Mouse (Mus musculus) intestine, embryonic 15.5 days (tissue): ENCODE results near the gene Eef1a2. TPM values are rescaled to one million over a fixed set of nuclear protein-coding genes. Genes with fewer than 3 reads are reported as not detected.

Source experiments
- ATAC-seq: fragments of 200-750 bp; cut with Nextera tagmentation; 2 replicates; pipeline ENCODE4 v1.8.0; 2017; ENCODE audit warnings: moderate TSS enrichment, moderate library complexity
- H3K27ac ChIP-seq: fragments of 300-500 bp; sonication (generic); 2 replicates; pipeline ENCODE4 v1.5.1; 2015; ENCODE audit warnings: mild to moderate bottlenecking, inconsistent platforms
- H3K27me3 ChIP-seq: fragments of 300-500 bp; sonication (generic); replicated peaks from 2 replicates; pipeline ENCODE4 v1.6.1; 2015; ENCODE audit warnings: inconsistent platforms
- H3K36me3 ChIP-seq: fragments of 300-500 bp; sonication (generic); 2 replicates; pipeline ENCODE4 v1.6.1; 2015; ENCODE audit warnings: inconsistent platforms
- H3K4me1 ChIP-seq: fragments of 300-500 bp; sonication (generic); replicated peaks from 2 replicates; pipeline ENCODE4 v1.6.1; 2015; ENCODE audit warnings: inconsistent platforms
- H3K4me2 ChIP-seq: fragments of 300-500 bp; sonication (generic); replicated peaks from 2 replicates; pipeline ENCODE4 v1.6.1; 2015; ENCODE audit warnings: mild to moderate bottlenecking, inconsistent platforms
- H3K4me3 ChIP-seq: fragments of 300-500 bp; sonication (generic); replicated peaks from 2 replicates; pipeline ENCODE4 v1.5.1; 2015; ENCODE audit warnings: inconsistent platforms
- H3K9ac ChIP-seq: fragments of 300-500 bp; sonication (generic); 2 replicates; pipeline ENCODE4 v1.6.1; 2015; ENCODE audit warnings: inconsistent platforms
- H3K9me3 ChIP-seq: fragments of 300-500 bp; sonication (generic); 2 replicates; pipeline ENCODE4 v1.6.1; 2016; ENCODE audit warnings: inconsistent platforms
- WGBS: fragments of 180-500 bp; shearing (Covaris S2); methylation state at CpG from one replicate; pipeline ENCODE4 v1.1.7; 2015; 5-methylcytosine and 5-hydroxymethylcytosine counted together
- polyA plus RNA-seq: library from polyadenylated mRNA; unstranded; fragments of >200 nt; fragmentation: Nextera tagmentation; extraction: Ambion mirVana; gene quantifications from 2 replicates; pipeline ENCODE4 v1.2.1, GENCODE M21; 2015

The Eef1a2 gene
- polyA plus RNA-seq, 1 experiment from 2014 or later: 0.26 TPM

DNA sequence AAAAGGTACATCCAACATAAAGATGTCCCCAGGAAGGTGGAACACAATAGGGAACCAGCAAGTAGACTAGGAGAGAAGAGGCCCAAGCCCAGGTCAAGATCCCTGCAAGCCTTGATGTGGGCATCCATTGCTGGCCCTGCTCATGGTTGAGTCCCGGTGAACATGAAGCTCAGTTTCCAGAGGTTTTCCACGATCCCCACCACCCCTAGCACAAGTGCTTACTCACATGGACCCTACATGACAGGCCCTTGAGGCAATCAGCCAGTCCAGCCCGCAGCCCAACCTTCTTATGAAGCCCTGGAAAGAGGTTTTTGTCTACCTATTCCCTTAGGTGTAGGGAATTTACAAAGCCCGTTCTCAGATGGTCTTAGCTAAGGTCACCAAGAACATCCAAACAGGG lies 366 bp upstream of the Eef1a2 start:
- Histone ChIP-seq H3K27ac (no peak overlapping the region), H3K4me1 (0 out of 2 replicates have a peak, but pooled peaks cover 2% of the 10 kb centered on the region), H3K36me3 (no peaks in the 10 kb centered on the region), H3K9me3 (no peaks in the 10 kb centered on the region), H3K9ac (no peak overlapping the region), H3K27me3 (peaks cover 58% of the 10 kb centered on the region), H3K4me3 (no peak overlapping the region), H3K4me2 (no peak overlapping the region)
- WGBS: 72% methylated on average over 4 of the region's 4 CpGs
- ATAC-seq: no peak

DNA sequence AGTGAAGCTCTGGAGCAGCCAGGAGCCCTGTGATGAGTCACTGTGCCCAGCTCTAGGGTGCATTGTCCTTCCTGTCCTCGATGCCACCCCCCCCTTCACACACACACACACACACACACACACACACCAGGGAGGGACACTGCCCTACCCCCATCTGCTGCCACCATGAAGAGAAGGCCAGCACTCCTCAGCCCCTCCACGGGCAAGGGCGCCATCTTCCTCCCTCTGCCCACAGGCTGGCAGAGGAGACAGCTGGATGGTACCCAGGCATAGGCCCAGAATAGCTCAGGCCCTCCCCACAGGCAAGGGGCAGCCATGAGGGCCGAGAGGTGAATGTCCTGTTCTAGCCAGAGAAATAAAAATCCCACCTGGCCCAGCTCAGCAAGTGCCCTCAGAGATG lies 1.0 kb downstream of the Eef1a2 start:
- Histone ChIP-seq H3K9me3 (no peaks in the 10 kb centered on the region), H3K9ac (no peak overlapping the region), H3K27ac (no peak overlapping the region), H3K4me2 (no peak overlapping the region), H3K36me3 (no peaks in the 10 kb centered on the region), H3K4me1 (0 out of 2 replicates have a peak, but pooled peaks cover 2% of the 10 kb centered on the region), H3K27me3 (peaks cover 63% of the 10 kb centered on the region), H3K4me3 (no peak overlapping the region)
- WGBS: 67% methylated on average over 4 of the region's 4 CpGs
- no peak for ATAC-seq

DNA sequence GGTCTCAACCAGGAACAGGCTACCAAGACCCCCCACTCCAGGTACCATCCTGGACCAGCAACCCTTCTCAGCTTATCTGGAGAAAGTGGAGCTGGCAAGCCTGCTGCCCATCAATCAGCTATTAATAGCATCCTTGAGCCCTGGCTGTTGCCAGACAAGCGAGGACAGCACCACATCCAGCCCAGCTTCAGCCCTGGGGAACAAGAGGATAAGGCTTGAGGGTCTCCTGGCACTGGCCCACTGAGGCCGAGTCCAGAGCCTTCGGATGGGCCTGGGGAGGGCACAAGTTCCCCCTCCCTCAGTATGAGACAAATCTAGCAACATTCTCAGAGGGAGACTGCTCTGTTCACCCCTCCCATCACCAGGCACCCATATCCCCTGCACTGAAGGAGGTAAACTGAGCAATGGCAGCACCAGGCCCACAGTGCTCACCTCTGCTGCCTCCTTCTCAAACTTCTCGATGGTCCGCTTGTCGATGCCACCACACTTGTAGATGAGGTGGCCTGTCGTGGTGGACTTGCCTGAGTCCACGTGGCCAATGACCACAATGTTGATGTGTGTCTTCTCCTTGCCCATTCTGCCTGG lies 1.9 kb downstream of the Eef1a2 start:
- Histone ChIP-seq H3K9ac (no peak overlapping the region), H3K4me3 (no peak overlapping the region), H3K4me2 (no peak overlapping the region), H3K27ac (no peak overlapping the region), H3K4me1 (0 out of 2 replicates have a peak, but pooled peaks cover 2% of the 10 kb centered on the region), H3K9me3 (no peaks in the 10 kb centered on the region), H3K36me3 (no peaks in the 10 kb centered on the region), H3K27me3 (peaks cover 71% of the 10 kb centered on the region)
- WGBS: 81% methylated on average over 8 of the region's 8 CpGs
- no peak for ATAC-seq

DNA sequence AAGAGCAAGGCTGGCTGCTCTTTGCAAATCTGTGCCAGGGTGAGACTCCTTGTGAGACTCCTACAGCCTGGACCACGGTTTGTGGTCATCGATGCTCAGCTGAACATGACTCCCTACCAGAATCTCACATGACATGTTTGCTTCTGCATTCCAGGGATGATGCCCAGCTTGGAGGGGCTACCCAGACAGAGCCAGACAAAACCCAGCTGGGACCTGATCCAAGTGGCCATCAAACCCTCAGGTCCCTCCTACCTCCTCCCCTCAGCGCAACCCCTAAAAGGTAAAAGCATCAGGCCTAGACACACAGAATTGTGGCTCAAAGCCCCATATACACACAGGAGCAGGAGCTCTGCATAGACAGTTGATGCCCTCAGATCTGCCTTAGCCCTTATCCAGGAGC lies 2.5 kb downstream of the Eef1a2 start:
- H3K4me1 ChIP-seq: 0 out of 2 replicates have a peak, but pooled peaks cover 2% of the 10 kb centered on the region
- no peak for ATAC-seq
- no peaks in the 10 kb centered on the region for H3K36me3 ChIP-seq
- WGBS: 90% methylated on average over 3 of the region's 3 CpGs
- no peak overlapping the region for H3K4me3 ChIP-seq
- H3K9ac ChIP-seq: no peak overlapping the region
- no peak overlapping the region for H3K4me2 ChIP-seq
- H3K27me3 ChIP-seq: peaks cover 77% of the 10 kb centered on the region
- H3K9me3 ChIP-seq: no peaks in the 10 kb centered on the region
- H3K27ac ChIP-seq: no peak overlapping the region

DNA sequence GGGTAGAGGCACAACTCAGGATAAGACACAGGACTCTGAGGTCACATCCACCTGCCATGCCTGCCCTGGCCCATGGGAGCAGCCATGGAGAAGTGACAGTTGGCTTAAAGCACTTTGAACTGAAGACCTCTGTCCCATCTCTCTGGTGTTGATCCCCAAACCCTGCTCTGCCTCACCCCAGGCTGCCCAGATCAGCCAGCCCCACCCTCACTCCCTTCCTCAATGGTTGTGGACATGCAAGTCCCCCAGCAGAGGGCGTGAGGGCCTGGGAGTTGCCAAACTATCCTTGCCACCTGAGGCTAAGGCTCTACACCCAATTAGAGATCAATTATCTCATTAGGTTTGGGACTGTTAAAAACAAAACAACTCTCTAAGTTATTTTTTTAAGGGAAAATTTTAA lies 3.0 kb downstream of the Eef1a2 start:
- Histone ChIP-seq H3K4me3 (no peak overlapping the region), H3K27ac (no peak overlapping the region), H3K27me3 (peaks cover 78% of the 10 kb centered on the region), H3K36me3 (no peaks in the 10 kb centered on the region), H3K9me3 (no peaks in the 10 kb centered on the region), H3K4me2 (no peak overlapping the region), H3K9ac (no peak overlapping the region), H3K4me1 (0 out of 2 replicates have a peak, but pooled peaks cover 2% of the 10 kb centered on the region)
- 3% methylated on average over 1 of the region's 1 CpGs for WGBS
- no peak for ATAC-seq

DNA sequence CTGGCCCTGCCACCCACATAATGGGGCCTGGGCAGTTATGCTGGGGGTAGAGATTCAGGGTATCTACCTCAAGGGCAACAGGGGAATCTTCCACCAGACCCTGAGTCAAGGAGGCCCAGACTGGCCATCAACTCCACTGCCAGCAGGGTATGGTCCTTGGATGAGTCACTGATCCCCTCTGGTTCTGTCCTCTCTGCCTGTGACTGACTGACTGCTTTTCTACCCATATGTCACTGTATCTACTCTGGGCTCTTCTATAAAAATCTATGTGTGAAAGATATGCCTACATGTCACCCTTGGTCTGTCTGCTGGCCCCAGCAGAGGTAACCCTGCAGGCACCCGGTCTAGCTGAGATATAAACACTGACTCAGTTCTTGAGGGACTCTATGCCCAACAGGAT lies 3.7 kb downstream of the Eef1a2 start:
- Histone ChIP-seq H3K27ac (no peak overlapping the region), H3K36me3 (no peaks in the 10 kb centered on the region), H3K4me3 (no peak overlapping the region), H3K27me3 (peaks cover 77% of the 10 kb centered on the region), H3K4me1 (0 out of 2 replicates have a peak, but pooled peaks cover 2% of the 10 kb centered on the region), H3K9ac (no peak overlapping the region), H3K9me3 (no peaks in the 10 kb centered on the region), H3K4me2 (no peak overlapping the region)
- no peak for ATAC-seq
- 87% methylated on average over 1 of the region's 1 CpGs for WGBS

DNA sequence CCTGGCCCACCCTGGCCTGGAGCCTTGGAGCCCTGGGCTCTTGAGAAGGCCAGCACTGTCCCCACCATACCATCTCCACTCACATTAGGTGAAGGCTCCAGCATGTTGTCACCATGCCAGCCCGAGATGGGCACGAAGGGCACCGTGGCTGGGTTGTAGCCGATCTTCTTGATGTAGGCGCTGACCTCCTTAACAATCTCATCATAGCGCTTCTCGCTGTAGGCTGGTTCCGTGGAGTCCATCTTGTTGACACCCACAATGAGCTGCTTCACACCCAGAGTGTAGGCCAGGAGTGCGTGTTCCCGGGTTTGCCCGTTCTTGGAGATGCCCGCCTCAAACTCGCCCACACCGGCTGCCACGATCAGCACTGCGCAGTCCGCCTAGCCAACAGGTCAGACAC lies 4.1 kb downstream of the Eef1a2 start:
- no peak overlapping the region for H3K9ac ChIP-seq
- 93% methylated on average over 17 of the region's 17 CpGs for WGBS
- no peaks in the 10 kb centered on the region for H3K9me3 ChIP-seq
- no peak overlapping the region for H3K4me2 ChIP-seq
- H3K27ac ChIP-seq: no peak overlapping the region
- H3K4me3 ChIP-seq: no peak overlapping the region
- H3K27me3 ChIP-seq: peaks cover 76% of the 10 kb centered on the region
- peaks cover 2% of the 10 kb centered on the region; the same call in 1 of the 2 replicates for H3K4me1 ChIP-seq
- ATAC-seq: no peak
- H3K36me3 ChIP-seq: no peaks in the 10 kb centered on the region

DNA sequence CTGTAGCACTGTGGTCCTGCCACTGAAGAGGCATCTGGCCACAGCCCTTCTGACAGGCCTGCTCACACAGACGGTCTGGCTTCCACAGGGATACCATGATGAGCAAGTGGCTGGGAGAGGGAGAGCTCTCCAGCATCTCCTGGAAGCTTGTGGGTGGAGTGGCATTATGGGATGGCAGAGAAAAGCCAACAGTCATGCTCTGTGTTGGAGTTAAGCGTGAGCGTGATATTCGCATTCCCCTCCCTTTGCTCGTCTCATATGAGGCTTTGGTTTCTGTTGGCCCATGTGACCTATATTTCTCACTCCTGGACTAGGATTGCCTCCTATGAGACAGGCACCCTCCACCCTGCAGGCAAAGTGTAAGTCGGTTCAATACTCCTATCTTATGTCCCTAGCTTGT lies 6.5 kb downstream of the Eef1a2 start:
- Histone ChIP-seq H3K4me3 (no peak overlapping the region), H3K4me1 (no peaks in the 10 kb centered on the region; the same call in 1 of the 2 replicates), H3K27me3 (peaks cover 66% of the 10 kb centered on the region), H3K36me3 (no peaks in the 10 kb centered on the region), H3K27ac (no peak overlapping the region), H3K9me3 (no peaks in the 10 kb centered on the region), H3K9ac (no peak overlapping the region), H3K4me2 (no peak overlapping the region)
- no peak for ATAC-seq
- WGBS: 61% methylated on average over 6 of the region's 6 CpGs

DNA sequence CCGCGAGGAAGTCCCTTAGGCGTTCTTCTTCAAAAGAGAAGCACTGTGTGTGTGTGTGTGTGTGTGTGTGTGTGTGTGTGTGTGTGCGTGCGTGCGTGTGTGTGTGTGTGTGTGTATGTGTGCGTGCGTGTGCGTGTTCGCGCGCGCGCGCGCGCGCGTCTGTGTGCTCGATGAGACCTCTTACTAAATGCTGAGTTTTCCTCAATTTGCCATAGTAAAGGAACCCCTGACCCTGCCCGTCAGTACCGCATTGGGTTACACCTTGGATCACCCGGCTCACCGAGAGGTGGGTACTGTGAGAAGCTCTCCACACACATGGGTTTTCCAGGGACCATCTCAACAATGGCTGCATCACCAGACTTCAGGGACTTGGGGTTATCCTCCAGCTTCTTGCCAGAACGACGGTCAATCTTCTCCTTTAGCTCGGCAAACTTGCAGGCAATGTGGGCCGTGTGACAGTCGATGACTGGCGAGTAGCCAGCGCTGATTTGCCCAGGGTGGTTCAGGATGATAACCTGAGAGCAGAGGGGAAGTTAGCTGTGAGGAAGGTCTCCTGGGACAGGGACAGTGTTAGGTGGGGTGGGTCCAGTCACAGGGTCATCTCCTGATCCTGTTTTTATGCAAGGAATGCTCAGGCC lies 8.4 kb downstream of the Eef1a2 start:
- H3K4me1 ChIP-seq: no peaks in the 10 kb centered on the region; the same call in 1 of the 2 replicates
- H3K27ac ChIP-seq: no peak overlapping the region
- H3K9me3 ChIP-seq: no peaks in the 10 kb centered on the region
- peak overlapping the region; percentile 37 for H3K4me3 ChIP-seq
- peak overlapping the region; percentile 90 for H3K4me2 ChIP-seq
- 16% methylated on average over 24 of the region's 31 CpGs for WGBS
- H3K36me3 ChIP-seq: no peaks in the 10 kb centered on the region
- H3K27me3 ChIP-seq: peaks cover 56% of the 10 kb centered on the region
- no peak overlapping the region for H3K9ac ChIP-seq
- ATAC-seq: no peak

DNA sequence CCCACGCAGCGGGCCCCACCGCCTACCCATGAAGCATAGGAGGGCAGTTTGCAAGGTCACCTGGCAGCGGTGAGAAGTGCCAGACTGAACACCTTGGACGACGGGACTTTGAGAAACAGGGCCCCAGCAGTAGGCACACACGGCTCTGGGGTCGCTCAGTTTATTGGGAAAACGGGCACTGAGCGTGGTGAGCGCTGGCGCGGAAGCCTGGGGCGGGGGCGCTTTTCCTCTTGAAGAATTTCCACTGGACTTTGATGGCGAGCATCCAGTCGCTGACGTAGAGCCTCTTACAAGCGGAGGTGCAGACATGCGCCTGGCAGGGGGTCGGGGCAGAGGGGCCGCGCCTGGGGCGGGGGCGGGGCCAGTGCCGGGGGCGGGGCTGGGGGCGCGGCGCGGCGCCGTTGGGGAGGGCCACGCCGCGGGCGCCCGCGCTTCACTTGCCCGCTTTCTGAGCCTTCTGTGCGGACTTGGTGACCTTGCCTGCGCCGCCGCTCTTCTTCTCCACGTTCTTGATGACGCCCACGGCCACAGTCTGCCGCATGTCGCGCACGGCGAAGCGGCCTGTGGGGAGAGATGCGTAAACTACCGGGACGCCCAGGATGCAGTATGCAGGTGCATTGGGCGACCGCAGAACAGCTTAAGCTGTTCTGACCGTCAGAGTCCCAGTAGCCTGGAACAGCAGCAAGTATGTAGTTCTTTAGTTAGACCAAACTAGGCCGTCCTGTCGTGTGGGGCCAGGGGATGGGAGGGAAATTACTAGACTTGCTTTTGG lies 9.1 kb downstream of the Eef1a2 start:
- Histone ChIP-seq H3K9me3 (no peaks in the 10 kb centered on the region), H3K9ac (no peak overlapping the region; the same call in 1 of the 2 replicates), H3K27ac (no peak overlapping the region), H3K4me3 (peak overlapping the region; percentile 37), H3K27me3 (peaks cover 51% of the 10 kb centered on the region), H3K4me1 (no peaks in the 10 kb centered on the region; the same call in 1 of the 2 replicates), H3K36me3 (no peaks in the 10 kb centered on the region), H3K4me2 (peak overlapping the region; percentile 90)
- WGBS: 1% methylated on average over 44 of the region's 61 CpGs
- ATAC-seq: peak; percentile 71; the same call in 1 of the 2 replicates

DNA sequence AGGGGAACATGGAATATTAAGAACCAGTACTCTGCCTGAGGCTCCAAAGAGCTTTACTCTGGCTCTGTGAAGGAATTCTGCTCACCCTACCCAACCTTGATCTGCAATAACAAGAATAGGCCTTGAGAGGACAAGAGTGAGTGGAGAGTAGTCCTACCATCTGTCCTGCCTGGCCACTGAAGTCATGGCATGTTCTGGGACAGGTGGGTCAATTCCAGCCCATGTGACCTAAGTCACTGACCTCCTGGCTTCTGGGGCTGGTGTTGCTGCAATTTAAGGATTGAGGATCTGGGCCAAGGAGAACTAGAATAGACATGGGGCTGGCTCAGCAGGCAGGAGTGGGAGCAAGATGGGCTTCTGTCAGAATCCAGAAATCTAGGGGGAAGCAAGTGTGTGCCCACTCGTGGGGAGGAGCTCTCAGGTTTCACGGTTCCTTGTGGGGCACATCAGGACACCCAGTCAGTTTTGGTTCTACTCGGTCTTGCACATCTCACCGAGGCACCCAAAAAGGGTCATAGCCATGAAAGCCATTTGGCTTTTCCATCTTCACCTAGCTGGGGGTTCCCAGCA lies 9.8 kb downstream of the Eef1a2 start:
- H3K4me3 ChIP-seq: no peak overlapping the region
- ATAC-seq: no peak
- H3K4me1 ChIP-seq: no peaks in the 10 kb centered on the region; the same call in 1 of the 2 replicates
- H3K9ac ChIP-seq: no peak overlapping the region
- H3K27ac ChIP-seq: no peak overlapping the region
- H3K36me3 ChIP-seq: no peaks in the 10 kb centered on the region
- peaks cover 48% of the 10 kb centered on the region for H3K27me3 ChIP-seq
- no peaks in the 10 kb centered on the region for H3K9me3 ChIP-seq
- 55% methylated on average over 4 of the region's 4 CpGs for WGBS
- H3K4me2 ChIP-seq: peak overlapping the region; percentile 90

DNA sequence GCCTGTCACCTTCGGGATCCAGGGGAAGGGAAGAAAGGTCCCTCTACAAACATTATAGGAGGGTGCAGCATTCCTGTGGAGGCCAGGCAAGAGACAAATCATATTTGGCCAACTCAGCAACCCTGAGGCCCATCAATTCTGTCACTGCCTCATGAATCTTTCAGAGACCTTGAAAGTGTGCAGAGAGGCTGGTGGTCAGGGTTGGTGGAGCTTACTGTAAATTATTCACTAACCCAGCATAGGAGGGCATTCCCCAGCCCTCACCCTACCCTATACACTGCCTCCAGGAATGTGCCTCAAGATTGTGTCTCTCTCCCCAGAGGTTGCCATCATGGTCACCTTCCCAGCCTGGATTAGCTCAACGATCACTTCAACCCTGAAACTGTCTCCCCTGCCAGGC lies 12.1 kb downstream of the Eef1a2 start:
- WGBS: 76% methylated on average over 2 of the region's 2 CpGs
- no peak for ATAC-seq
- H3K9me3 ChIP-seq: no peaks in the 10 kb centered on the region
- H3K4me3 ChIP-seq: no peak overlapping the region
- no peaks in the 10 kb centered on the region for H3K36me3 ChIP-seq
- H3K4me2 ChIP-seq: no peak overlapping the region
- no peak overlapping the region for H3K9ac ChIP-seq
- no peak overlapping the region for H3K27ac ChIP-seq
- peaks cover 33% of the 10 kb centered on the region for H3K27me3 ChIP-seq
- H3K4me1 ChIP-seq: no peaks in the 10 kb centered on the region; the same call in 1 of the 2 replicates
